Mouse (Mus musculus): ENCODE measurements around the gene Olfr74. TPM values are rescaled to one million over a fixed set of nuclear protein-coding genes. Genes with fewer than 3 reads are reported as not detected.

Olfr74 gene
- polyA plus RNA-seq, 1 experiment from 2014 or later: not detected

Other genes with a start within 250 kb of the Olfr74 start
- gene Olfr1138, start 234.7 kb downstream of the Olfr74 start, polyA plus RNA-seq (2014; fragmentation: Nextera tagmentation; extraction: Ambion mirVana): not detected in 2 replicates
- gene Olfr1140, start 230.9 kb downstream of the Olfr74 start, polyA plus RNA-seq (2014; fragmentation: Nextera tagmentation; extraction: Ambion mirVana): not detected in 2 replicates
- gene Olfr1141, start 220.7 kb downstream of the Olfr74 start, polyA plus RNA-seq (2014; fragmentation: Nextera tagmentation; extraction: Ambion mirVana): not detected in 2 replicates
- not detected in 2 replicates for gene Olfr152, start 195.2 kb downstream of the Olfr74 start, polyA plus RNA-seq (2014; fragmentation: Nextera tagmentation; extraction: Ambion mirVana)
- 0.18 TPM in 1 of 2 replicates, not detected in the other for gene Olfr1143, start 174.1 kb downstream of the Olfr74 start, polyA plus RNA-seq (2014; fragmentation: Nextera tagmentation; extraction: Ambion mirVana)
- not detected in 2 replicates for gene Olfr1145, start 164.8 kb downstream of the Olfr74 start, polyA plus RNA-seq (2014; fragmentation: Nextera tagmentation; extraction: Ambion mirVana)
- not detected in 2 replicates for gene Olfr1148, start 144.1 kb downstream of the Olfr74 start, polyA plus RNA-seq (2014; fragmentation: Nextera tagmentation; extraction: Ambion mirVana)
- not detected in 2 replicates for gene Olfr1150-ps1, start 130.7 kb downstream of the Olfr74 start, polyA plus RNA-seq (2014; fragmentation: Nextera tagmentation; extraction: Ambion mirVana)
- not detected in 2 replicates for gene Olfr1151, start 118.8 kb downstream of the Olfr74 start, polyA plus RNA-seq (2014; fragmentation: Nextera tagmentation; extraction: Ambion mirVana)
- gene Olfr1152, start 108.2 kb downstream of the Olfr74 start, polyA plus RNA-seq (2014; fragmentation: Nextera tagmentation; extraction: Ambion mirVana): 0.06 TPM in 1 of 2 replicates, not detected in the other
- 0.11 TPM in 1 of 2 replicates, not detected in the other for gene Olfr1153, start 79.7 kb downstream of the Olfr74 start, polyA plus RNA-seq (2014; fragmentation: Nextera tagmentation; extraction: Ambion mirVana)
- not detected in 2 replicates for gene Olfr1154, start 69.5 kb downstream of the Olfr74 start, polyA plus RNA-seq (2014; fragmentation: Nextera tagmentation; extraction: Ambion mirVana)
- gene Olfr1155, start 29.5 kb downstream of the Olfr74 start, polyA plus RNA-seq (2014; fragmentation: Nextera tagmentation; extraction: Ambion mirVana): not detected in 2 replicates
- gene Olfr1156, start 21.6 kb downstream of the Olfr74 start, polyA plus RNA-seq (2014; fragmentation: Nextera tagmentation; extraction: Ambion mirVana): 0.11 TPM in 1 of 2 replicates, not detected in the other
- not detected in 2 replicates for gene Olfr1157, start 6.4 kb downstream of the Olfr74 start, polyA plus RNA-seq (2014; fragmentation: Nextera tagmentation; extraction: Ambion mirVana)
- not detected in 2 replicates for gene Olfr1158, start 15.4 kb upstream of the Olfr74 start, polyA plus RNA-seq (2014; fragmentation: Nextera tagmentation; extraction: Ambion mirVana)
- gene Olfr1160, start 33.6 kb upstream of the Olfr74 start, polyA plus RNA-seq (2014; fragmentation: Nextera tagmentation; extraction: Ambion mirVana): not detected in 2 replicates
- gene Olfr1161, start 48.1 kb upstream of the Olfr74 start, polyA plus RNA-seq (2014; fragmentation: Nextera tagmentation; extraction: Ambion mirVana): not detected in 2 replicates
- not detected in 2 replicates for gene Olfr73, start 63.0 kb upstream of the Olfr74 start, polyA plus RNA-seq (2014; fragmentation: Nextera tagmentation; extraction: Ambion mirVana)
- 0.09 TPM in 1 of 2 replicates, not detected in the other for gene Olfr1162, start 76.5 kb upstream of the Olfr74 start, polyA plus RNA-seq (2014; fragmentation: Nextera tagmentation; extraction: Ambion mirVana)
- gene Olfr1163, start 97.2 kb upstream of the Olfr74 start, polyA plus RNA-seq (2014; fragmentation: Nextera tagmentation; extraction: Ambion mirVana): not detected in 2 replicates
- not detected in 2 replicates for gene Olfr1164, start 119.3 kb upstream of the Olfr74 start, polyA plus RNA-seq (2014; fragmentation: Nextera tagmentation; extraction: Ambion mirVana)
- gene Olfr1166, start 153.6 kb upstream of the Olfr74 start, polyA plus RNA-seq (2014; fragmentation: Nextera tagmentation; extraction: Ambion mirVana): 0.11 TPM in 1 of 2 replicates, not detected in the other
- gene Olfr1167, start 180.5 kb upstream of the Olfr74 start, polyA plus RNA-seq (2014; fragmentation: Nextera tagmentation; extraction: Ambion mirVana): not detected in 2 replicates
- gene Olfr1168, start 207.2 kb upstream of the Olfr74 start, polyA plus RNA-seq (2014; fragmentation: Nextera tagmentation; extraction: Ambion mirVana): not detected in 2 replicates